Comparison of ENCODE assay signal across 21 mouse cellular contexts in genomic region chr3:139198412-139198811, GRCm38 (mm10). TPM values are rescaled to one million over a fixed set of nuclear protein-coding genes. Genes with fewer than 3 reads are reported as not detected.
A peak's percentile ranks its signal among the peaks of the same experiment; 100 is the strongest.
DNase-seq lines count a peak whose midpoint lies in the region; ATAC-seq lines count a peak whose summit lies in the region.
"Had no signal": no experiment of that assay in that cellular context is flagged by ENCODE, and none has a peak within 500 bp of the region (broad histone marks: within the 10 kb centered on the region; RNA-seq: fewer than 3 reads in every experiment).

No protein-coding gene starts in this region.

- no peaks in the 10 kb centered on the region for H3K36me3 ChIP-seq in heart, embryonic 11.5 days (ENCODE audit: control insufficient read depth, insufficient read depth, low read length)
- H3K36me3 ChIP-seq in forebrain, embryonic 14.5 days (ENCODE audit: control insufficient read depth, insufficient read depth, low read length): no peaks in the 10 kb centered on the region
- no peaks in the 10 kb centered on the region for H3K36me3 ChIP-seq in hindbrain, embryonic 13.5 days
- H3K36me3 ChIP-seq: embryonic facial prominence, embryonic 10.5 days; embryonic facial prominence, embryonic 12.5 days had no signal

- peaks cover 10% of the 10 kb centered on the region for H3K27me3 ChIP-seq in heart, embryonic 11.5 days (ENCODE audit: control insufficient read depth, insufficient read depth, low read length)
- H3K27me3 ChIP-seq in forebrain, embryonic 14.5 days (replicated peaks; ENCODE audit: control insufficient read depth, insufficient read depth, low read length): peaks cover 8% of the 10 kb centered on the region; the same call in 1 of the 2 replicates
- H3K27me3 ChIP-seq in hindbrain, embryonic 13.5 days: peaks cover 25% of the 10 kb centered on the region

- peak; percentile 22 for DNase-seq in heart, adult 11 months
- DNase-seq in ES-CJ7 (ENCODE audit: low read depth, low spot score): peak; percentile 17
- peak; percentile 28 for DNase-seq in R1 (ENCODE audit: low read depth, low spot score)
- no peak for DNase-seq in spleen, postnatal 4 days (ENCODE audit: low spot score in 2 of 2)
- no peak for DNase-seq in forebrain, embryonic 14.5 days (ENCODE audit: low spot score)
- DNase-seq: adrenal gland, adult 8-10 months; adrenal gland, postnatal 14 days; adrenal gland, postnatal 36 days; cerebellum, adult 11 months; cerebellum, adult 18-20 months; cerebellum, adult 8-10 months; cerebellum, adult 9-11 months; cerebellum, postnatal 14 days had no signal

- H3K9me3 ChIP-seq in heart, embryonic 11.5 days (replicated peaks; ENCODE audit: control insufficient read depth, low read length): no peaks in the 10 kb centered on the region
- no peaks in the 10 kb centered on the region for H3K9me3 ChIP-seq in forebrain, embryonic 14.5 days (replicated peaks; ENCODE audit: control insufficient read depth, low read length)
- H3K9me3 ChIP-seq in hindbrain, embryonic 13.5 days: no peaks in the 10 kb centered on the region
- H3K9me3 ChIP-seq: embryonic facial prominence, embryonic 10.5 days; embryonic facial prominence, embryonic 12.5 days; forebrain, embryonic 13.5 days had no signal

- WGBS in heart, embryonic 11.5 days (ENCODE audit: insufficient replicate concordance): 51% methylated on average over 3 of the region's 3 CpGs
- 72% methylated on average over 3 of the region's 3 CpGs for whole genome bisulfite sequencing in forebrain, embryonic 14.5 days
- 66% methylated on average over 3 of the region's 3 CpGs for WGBS in hindbrain, embryonic 13.5 days

- H3K9ac ChIP-seq in heart, embryonic 11.5 days (ENCODE audit: low read depth, low read length): no peak overlapping the region
- no peak overlapping the region for H3K9ac ChIP-seq in forebrain, embryonic 14.5 days (ENCODE audit: low read length)
- no peak overlapping the region for H3K9ac ChIP-seq in hindbrain, embryonic 13.5 days
- H3K9ac ChIP-seq: embryonic facial prominence, embryonic 12.5 days; forebrain, embryonic 13.5 days had no signal

- no peak for ATAC-seq in heart, embryonic 11.5 days (replicated peaks; ENCODE audit: insufficient number of reproducible peaks, low FRiP score, low TSS enrichment)
- no peak for ATAC-seq in forebrain, embryonic 14.5 days
- no peak for ATAC-seq in hindbrain, embryonic 13.5 days (ENCODE audit: low FRiP score)
- ATAC-seq: activated CD4-positive, CD25-positive, alpha-beta regulatory T cell, adult 4 months; forebrain, embryonic 13.5 days; forebrain, embryonic 16.5 days had no signal

- no peak overlapping the region for H3K27ac ChIP-seq in heart, embryonic 11.5 days (ENCODE audit: low read depth, low read length)
- no peak overlapping the region for H3K27ac ChIP-seq in forebrain, embryonic 14.5 days (ENCODE audit: low read depth, low read length)
- no peak overlapping the region for H3K27ac ChIP-seq in hindbrain, embryonic 13.5 days
- H3K27ac ChIP-seq: embryonic facial prominence, embryonic 10.5 days; embryonic facial prominence, embryonic 12.5 days; forebrain, embryonic 13.5 days had no signal

- no peaks in the 10 kb centered on the region for H3K4me1 ChIP-seq in heart, embryonic 11.5 days (ENCODE audit: control insufficient read depth, insufficient read depth, low read length)
- H3K4me1 ChIP-seq in forebrain, embryonic 14.5 days (ENCODE audit: control insufficient read depth, insufficient read depth, low read length): no peaks in the 10 kb centered on the region
- H3K4me1 ChIP-seq in hindbrain, embryonic 13.5 days (replicated peaks): no peaks in the 10 kb centered on the region
- H3K4me1 ChIP-seq: embryonic facial prominence, embryonic 10.5 days; embryonic facial prominence, embryonic 12.5 days; forebrain, embryonic 13.5 days had no signal

- H3K4me2 ChIP-seq in heart, embryonic 11.5 days: no peak overlapping the region
- no peak overlapping the region for H3K4me2 ChIP-seq in forebrain, embryonic 14.5 days (ENCODE audit: low read length)
- H3K4me2 ChIP-seq in hindbrain, embryonic 13.5 days: no peak overlapping the region
- H3K4me2 ChIP-seq: embryonic facial prominence, embryonic 12.5 days; forebrain, embryonic 13.5 days had no signal

- no peak overlapping the region for H3K4me3 ChIP-seq in heart, embryonic 11.5 days (ENCODE audit: low read depth, low read length)
- H3K4me3 ChIP-seq in forebrain, embryonic 14.5 days (ENCODE audit: low read depth, low read length): no peak overlapping the region
- H3K4me3 ChIP-seq in hindbrain, embryonic 13.5 days: no peak overlapping the region
- H3K4me3 ChIP-seq: embryonic facial prominence, embryonic 10.5 days; embryonic facial prominence, embryonic 12.5 days; forebrain, embryonic 13.5 days had no signal

RNA-seq across cellular contexts. Expression of gene Stpg2, which starts 7.1 kb away (rescaled TPM):
- polyA plus RNA-seq in heart, embryonic 11.5 days (2014; fragmentation: Nextera tagmentation; extraction: Ambion mirVana): not detected in 2 replicates
- 0.10 TPM in 1 of 2 replicates, not detected in the other for polyA plus RNA-seq in forebrain, embryonic 14.5 days (2014; fragmentation: Nextera tagmentation; extraction: Ambion mirVana)
- 0.13 TPM in 1 of 2 replicates, not detected in the other for polyA plus RNA-seq in hindbrain, embryonic 13.5 days (2015; fragmentation: Nextera tagmentation; extraction: Ambion mirVana)
- polyA plus RNA-seq: C2C12; forebrain, embryonic 13.5 days; forebrain, embryonic 16.5 days had no signal

Comparison
In these comparisons a context has a peak if more than half of its experiments do, and no peak if none do; other contexts are left out.
1. DNase-seq: peak in heart, adult 11 months (single experiment), ES-CJ7 (single experiment) and R1 (single experiment); none in spleen, postnatal 4 days (0 of 2) and forebrain, embryonic 14.5 days (single experiment).